Comparison of ENCODE assay signal across 8 mouse cellular contexts in genomic region chr5:122821524-122821885, GRCm38 (mm10). TPM values are rescaled to one million over a fixed set of nuclear protein-coding genes. Genes with fewer than 3 reads are reported as not detected.
DNase-seq lines count a peak whose midpoint lies in the region; ATAC-seq and TF ChIP-seq lines count a peak whose summit lies in the region.

No protein-coding gene starts in this region.

- WGBS in heart, postnatal 0 days: under 1% methylated on average over 10 of the region's 10 CpGs
- WGBS in hindbrain, embryonic 14.5 days: under 1% methylated on average over 10 of the region's 10 CpGs
- under 1% methylated on average over 10 of the region's 10 CpGs for WGBS in midbrain, embryonic 12.5 days

- peaks cover 29% of the 10 kb centered on the region for H3K36me3 ChIP-seq in heart, postnatal 0 days (replicated peaks; ENCODE audit: control insufficient read depth, insufficient read depth, low read length)
- peaks cover 29% of the 10 kb centered on the region for H3K36me3 ChIP-seq in hindbrain, embryonic 14.5 days (replicated peaks; ENCODE audit: control insufficient read depth, insufficient read depth)
- H3K36me3 ChIP-seq in midbrain, embryonic 12.5 days: peaks cover 25% of the 10 kb centered on the region

- peak overlapping the region; percentile 97 for H3K27ac ChIP-seq in heart, postnatal 0 days (ENCODE audit: low read depth)
- peak overlapping the region; percentile 50 for H3K27ac ChIP-seq in bone marrow macrophage, adult 2 months (ENCODE audit: insufficient read depth, low read depth, low read length)
- peak overlapping the region; percentile 93 for H3K27ac ChIP-seq in hindbrain, embryonic 14.5 days
- peak overlapping the region; percentile 95 for H3K27ac ChIP-seq in midbrain, embryonic 12.5 days (replicated peaks)

- 0 out of 2 replicates have a peak overlapping the region, but pooled peaks have one; percentile 40 for H3K9ac ChIP-seq in heart, postnatal 0 days (replicated peaks; ENCODE audit: low read depth, low read length)
- peak overlapping the region; percentile 72 for H3K9ac ChIP-seq in hindbrain, embryonic 14.5 days
- peak overlapping the region; percentile 89; the same call in 1 of the 2 replicates for H3K9ac ChIP-seq in midbrain, embryonic 12.5 days (replicated peaks)

- no peak for TF ChIP-seq POLR2A in bone marrow macrophage, adult 2 months (IDR thresholded peaks at IDR 0.05; ENCODE audit: borderline replicate concordance, low read depth, low read length)

- H3K4me1 ChIP-seq in heart, postnatal 0 days (ENCODE audit: control insufficient read depth, insufficient read depth): peaks cover 7% of the 10 kb centered on the region
- H3K4me1 ChIP-seq in bone marrow macrophage, adult 2 months (ENCODE audit: control insufficient read depth, insufficient read depth, low read length): 0 out of 2 replicates have a peak, but pooled peaks cover 2% of the 10 kb centered on the region
- H3K4me1 ChIP-seq in hindbrain, embryonic 14.5 days (replicated peaks; ENCODE audit: control insufficient read depth, insufficient read depth, low read length): peaks cover 13% of the 10 kb centered on the region
- H3K4me1 ChIP-seq in midbrain, embryonic 12.5 days: peaks cover 11% of the 10 kb centered on the region

- TF ChIP-seq CTCF in heart, postnatal 0 days (IDR thresholded peaks at IDR 0.05; ENCODE audit: low read depth): no peak
- no peak for TF ChIP-seq CTCF in bone marrow macrophage, adult 2 months (IDR thresholded peaks at IDR 0.05; ENCODE audit: low read depth, low read length)

- intact Hi-C loops in heart, postnatal 14 days (cut with DNase I): loop anchor here (2.0 kb wide), 1 partner anchor 29 kb away; the partner anchor contains the start of gene Rnf34

- H3K27me3 ChIP-seq in heart, postnatal 0 days (ENCODE audit: control insufficient read depth, insufficient read depth, low read length): no peaks in the 10 kb centered on the region
- no peaks in the 10 kb centered on the region for H3K27me3 ChIP-seq in hindbrain, embryonic 14.5 days (ENCODE audit: control insufficient read depth, insufficient read depth, low read length)
- no peaks in the 10 kb centered on the region for H3K27me3 ChIP-seq in midbrain, embryonic 12.5 days

- peak overlapping the region; percentile 81 for H3K4me3 ChIP-seq in heart, postnatal 0 days (ENCODE audit: low read depth, low read length)
- peak overlapping the region; percentile 72 for H3K4me3 ChIP-seq in bone marrow macrophage, adult 2 months (ENCODE audit: insufficient read depth, low read length)
- H3K4me3 ChIP-seq in hindbrain, embryonic 14.5 days (replicated peaks; ENCODE audit: low read length): peak overlapping the region; percentile 62
- H3K4me3 ChIP-seq in midbrain, embryonic 12.5 days: peak overlapping the region; percentile 80

- H3K9me3 ChIP-seq in heart, postnatal 0 days (replicated peaks; ENCODE audit: control insufficient read depth, low read length): no peaks in the 10 kb centered on the region
- no peaks in the 10 kb centered on the region for H3K9me3 ChIP-seq in hindbrain, embryonic 14.5 days (ENCODE audit: control insufficient read depth, low read length)
- H3K9me3 ChIP-seq in midbrain, embryonic 12.5 days: no peaks in the 10 kb centered on the region

- no peak for TF ChIP-seq EP300 in heart, postnatal 0 days (IDR thresholded peaks at IDR 0.05; ENCODE audit: low read depth)

- DNase-seq in heart, postnatal 0 days (ENCODE audit: low spot score): no peak
- DNase-seq in heart, postnatal 14 days: no peak
- DNase-seq in hindbrain, embryonic 14.5 days (ENCODE audit: low spot score): no peak
- DNase-seq in spleen, adult 18-20 months: no peak
- no peak for DNase-seq in frontal cortex, postnatal 25 days (ENCODE audit: low spot score in 2 of 2)
- no peak for DNase-seq in right cerebral cortex, postnatal 25 days

- H3K4me2 ChIP-seq in heart, postnatal 0 days (ENCODE audit: low read depth, low read length): peak overlapping the region; percentile 67
- peak overlapping the region; percentile 72 for H3K4me2 ChIP-seq in hindbrain, embryonic 14.5 days (replicated peaks)
- peak overlapping the region; percentile 59 for H3K4me2 ChIP-seq in midbrain, embryonic 12.5 days (replicated peaks)

- peak; percentile 22 for ATAC-seq in heart, postnatal 0 days (ENCODE audit: insufficient read depth, low read depth)
- peak; percentile 47 for ATAC-seq in hindbrain, embryonic 14.5 days (ENCODE audit: low FRiP score)
- ATAC-seq in midbrain, embryonic 12.5 days (ENCODE audit: low FRiP score, low read depth): peak; percentile 71

RNA-seq across cellular contexts. Expression of gene Anapc5, which starts 0.4 kb away (rescaled TPM):
- total RNA-seq in heart, postnatal 0 days (2014; rRNA removed; ENCODE audit: low replicate concordance): 380 and 418 TPM in 2 replicates
- 195 and 213 TPM in 2 replicates for polyA plus RNA-seq in heart, postnatal 0 days (2015; fragmentation: Nextera tagmentation; extraction: Ambion mirVana)
- 100 to 1,000 TPM; 162 to 181 TPM for total RNA-seq in heart, postnatal 14 days (2021)
- polyA plus RNA-seq in bone marrow macrophage, adult 2 months (2012; ENCODE audit: insufficient read depth, insufficient read length, missing spikeins): 170 and 221 TPM in 2 replicates
- polyA plus RNA-seq in hindbrain, embryonic 14.5 days (2014; fragmentation: Nextera tagmentation; extraction: Ambion mirVana): 487 and 525 TPM in 2 replicates
- polyA plus RNA-seq in midbrain, embryonic 12.5 days (2016; fragmentation: Nextera tagmentation; extraction: Ambion mirVana): 517 and 542 TPM in 2 replicates

RNA-seq across cellular contexts. Expression of gene Rnf34, which starts 28.3 kb away (rescaled TPM):
- total RNA-seq in heart, postnatal 0 days (2014; rRNA removed; ENCODE audit: low replicate concordance): 20.2 and 23.4 TPM in 2 replicates
- 24.9 and 28.4 TPM in 2 replicates for polyA plus RNA-seq in heart, postnatal 0 days (2015; fragmentation: Nextera tagmentation; extraction: Ambion mirVana)
- total RNA-seq in heart, postnatal 14 days (2021): 10 to 100 TPM; 27.3 to 27.7 TPM
- polyA plus RNA-seq in bone marrow macrophage, adult 2 months (2012; ENCODE audit: insufficient read depth, insufficient read length, missing spikeins): 30.3 and 33.2 TPM in 2 replicates
- polyA plus RNA-seq in hindbrain, embryonic 14.5 days (2014; fragmentation: Nextera tagmentation; extraction: Ambion mirVana): 46.2 and 54.8 TPM in 2 replicates
- 52.0 and 53.1 TPM in 2 replicates for polyA plus RNA-seq in midbrain, embryonic 12.5 days (2016; fragmentation: Nextera tagmentation; extraction: Ambion mirVana)

RNA-seq across cellular contexts. Expression of gene Camkk2, which starts 42.3 kb away (rescaled TPM):
- 9.3 and 24.0 TPM in 2 replicates for total RNA-seq in heart, postnatal 0 days (2014; rRNA removed; ENCODE audit: low replicate concordance)
- 11.7 and 13.0 TPM in 2 replicates for polyA plus RNA-seq in heart, postnatal 0 days (2015; fragmentation: Nextera tagmentation; extraction: Ambion mirVana)
- total RNA-seq in heart, postnatal 14 days (2021): 10 to 100 TPM; 11.4 to 11.7 TPM
- polyA plus RNA-seq in bone marrow macrophage, adult 2 months (2012; ENCODE audit: insufficient read depth, insufficient read length, missing spikeins): 65.3 and 69.5 TPM in 2 replicates
- polyA plus RNA-seq in hindbrain, embryonic 14.5 days (2014; fragmentation: Nextera tagmentation; extraction: Ambion mirVana): 57.2 and 59.2 TPM in 2 replicates
- polyA plus RNA-seq in midbrain, embryonic 12.5 days (2016; fragmentation: Nextera tagmentation; extraction: Ambion mirVana): 35.4 and 37.3 TPM in 2 replicates
